Mouse (Mus musculus) adrenal gland, postnatal 14 days (tissue): ENCODE measurements around the gene Olfr557. TPM values are rescaled to one million over a fixed set of nuclear protein-coding genes. Genes with fewer than 3 reads are reported as not detected.

ENCODE experiments used
- DNase-seq: peaks from one replicate; pipeline ENCODE4 v3.0.0; 2021; ENCODE audit warnings: mixed read lengths
- long read RNA-seq, 2 experiments: library from polyadenylated mRNA; stranded (forward); transcript quantifications; one replicate each; pipeline ENCODE4 v2.0.0; 2021
- total RNA-seq: library from RNA; stranded (reverse); gene quantifications from 2 replicates; pipeline ENCODE4 v1.2.3, GENCODE M21; 2021

Gene Olfr557
- not detected in 2 replicates for total RNA-seq
- long read RNA-seq, experiment 1: 0 reads
- long read RNA-seq, experiment 2: 0 reads

- DNase-seq: peak; percentile 68
Measured at GRCm38 (mm10) chr7:102695358-102696125, at the start of gene Olfr557. Gene Olfr557 (plus strand): TSS chr7:102695910.

DNA sequence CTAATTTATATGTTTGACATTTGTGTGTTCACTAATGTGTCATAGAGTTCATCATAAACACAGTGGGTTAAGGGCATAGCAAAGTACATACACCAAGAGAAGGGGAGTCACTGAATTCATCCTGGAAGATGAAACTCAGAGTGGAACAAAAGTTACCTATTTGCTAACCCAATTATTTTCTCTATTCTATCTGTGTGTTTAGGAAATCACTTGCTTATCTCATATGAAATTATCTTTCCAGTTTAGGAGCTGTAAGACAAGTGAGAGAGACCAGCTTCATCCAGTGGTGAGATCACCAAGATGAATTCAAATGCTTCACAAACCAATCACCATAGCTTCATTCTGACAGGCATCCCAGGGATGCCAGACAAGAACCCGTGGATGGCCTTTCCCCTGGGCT lies 37.2 kb upstream of the Olfr557 start, which contains the start of gene Olfr555:
Olfr555 (plus strand) TSS at position 301 of the 400 bp plus-strand sequence.
- no peak for DNase-seq

DNA sequence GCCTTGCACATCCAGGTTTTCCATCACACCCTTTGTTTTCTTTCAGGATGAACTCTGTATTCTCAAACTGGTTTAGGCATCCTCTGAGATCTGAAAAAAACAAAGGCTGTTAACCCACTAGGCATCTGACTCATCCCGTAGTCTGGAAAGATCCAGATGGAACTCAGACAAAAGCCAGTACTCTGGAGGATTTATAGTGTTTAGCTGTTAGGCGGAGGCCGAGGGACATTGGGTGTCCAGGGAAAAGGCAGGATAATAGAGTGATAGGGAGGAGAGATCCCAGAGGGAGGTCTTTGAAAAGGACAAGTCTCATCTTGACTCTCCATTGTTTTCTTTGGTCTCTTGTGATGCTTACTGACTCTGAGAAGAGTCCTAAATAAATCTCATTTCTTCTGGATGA lies 31.1 kb upstream of the Olfr557 start, which contains the start of gene Olfr556:
Olfr556 (plus strand) TSS at position 301 of the 400 bp plus-strand sequence.
- no peak for DNase-seq

- peak; percentile 10 for DNase-seq
Measured at GRCm38 (mm10) chr7:102665378-102665777, 30.3 kb upstream of the Olfr557 start.

DNA sequence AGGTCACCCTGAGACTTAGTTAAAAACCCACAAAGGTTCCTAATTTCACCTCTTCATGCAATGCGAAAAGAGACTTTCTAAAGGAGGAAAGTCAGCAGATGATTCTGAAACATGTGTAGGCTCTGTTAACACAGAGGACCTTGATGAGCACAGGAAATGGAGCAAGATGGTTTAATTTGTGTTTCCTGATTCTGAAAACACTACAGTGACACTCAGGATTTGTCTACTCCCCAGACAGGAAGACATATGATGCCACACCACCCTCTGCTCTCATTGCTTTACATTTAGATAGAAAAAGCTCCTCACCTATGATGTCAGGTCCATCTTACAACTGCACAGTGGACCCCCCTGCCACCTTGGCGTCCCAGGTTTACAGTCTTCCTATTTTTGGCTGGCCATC lies 19.5 kb upstream of the Olfr557 start:
- no peak for DNase-seq

DNA sequence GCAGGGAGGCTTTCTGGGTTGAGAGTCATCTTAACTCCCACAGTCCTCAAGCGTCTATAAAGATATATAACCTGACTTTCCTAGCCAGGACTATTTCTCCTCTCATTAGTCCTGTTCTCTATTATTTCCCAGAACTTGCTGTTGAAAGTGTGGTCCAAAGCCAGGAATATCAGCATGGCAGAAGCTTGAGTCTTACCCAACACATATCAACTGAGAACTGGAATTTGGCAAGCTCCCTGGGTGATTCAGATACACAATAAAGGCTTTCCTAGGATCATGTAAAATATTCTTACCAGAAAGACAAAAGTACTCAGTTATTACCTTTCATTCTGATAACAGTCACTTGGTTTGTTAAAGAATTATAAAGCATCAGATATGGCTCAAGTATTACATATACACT lies 13.8 kb upstream of the Olfr557 start:
- no peak for DNase-seq

- DNase-seq: peak; percentile 94
Measured at GRCm38 (mm10) chr7:102686944-102687501, 8.7 kb upstream of the Olfr557 start, which contains the start of gene Trim68. Gene Trim68 (minus strand): TSS chr7:102687327.

- no peak for DNase-seq
Measured at GRCm38 (mm10) chr7:102698461-102698860, 2.8 kb downstream of the Olfr557 start.

GRCm38 (mm10) chr7:102701915-102702314 lies 6.2 kb downstream of the Olfr557 start, which contains the start of gene Olfr558:
Gene Olfr558 (plus strand): TSS chr7:102702215.
- DNase-seq: no peak

- DNase-seq: no peak
Measured at GRCm38 (mm10) chr7:102718970-102719369, 23.3 kb downstream of the Olfr557 start, which contains the start of gene Olfr33. Gene Olfr33 (minus strand): TSS chr7:102719070.

- DNase-seq: no peak
Measured at GRCm38 (mm10) chr7:102727391-102727790, 31.7 kb downstream of the Olfr557 start, which contains the start of gene Olfr559. Gene Olfr559 (minus strand): TSS chr7:102727491.

DNA sequence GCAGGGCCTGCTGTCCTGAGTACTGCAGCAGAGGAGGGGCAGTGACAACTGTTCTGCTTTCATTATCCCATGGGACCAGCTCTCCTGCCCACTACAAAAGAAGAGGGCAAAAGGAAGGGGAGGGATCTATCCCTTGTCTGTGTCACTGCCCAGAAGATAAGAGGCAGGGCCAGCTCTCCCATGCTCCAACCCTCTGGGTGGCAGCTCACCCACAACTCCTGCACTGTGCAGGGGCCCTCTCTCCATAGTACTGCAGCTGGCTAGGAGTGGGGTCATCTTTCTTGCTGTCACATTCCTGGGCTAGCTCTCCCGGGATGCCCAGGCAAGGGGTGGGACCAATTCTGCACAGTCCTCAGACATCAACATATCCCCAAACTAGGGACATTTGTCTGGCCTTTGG lies 38.1 kb downstream of the Olfr557 start:
- no peak for DNase-seq

DNA sequence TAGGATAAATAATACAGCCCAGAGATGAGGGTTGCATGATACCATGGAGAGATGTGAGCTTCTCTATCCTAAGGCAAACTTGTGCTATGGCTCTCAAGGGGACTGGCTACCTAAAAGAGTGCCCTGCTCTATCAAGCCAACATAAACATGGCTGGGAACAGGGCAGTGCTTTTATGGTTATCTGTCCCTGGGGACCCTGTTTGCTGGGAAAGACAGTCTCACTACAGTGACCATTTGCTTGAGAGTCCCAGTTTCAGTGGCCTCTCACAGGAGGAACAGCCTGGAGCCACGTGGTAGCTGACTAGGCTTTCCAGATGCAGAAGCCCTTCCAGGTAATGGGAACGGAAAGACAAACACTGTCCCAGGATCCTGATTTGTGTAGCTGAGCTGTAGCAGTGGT lies 42.0 kb downstream of the Olfr557 start:
- no peak for DNase-seq

Other genes with a start within 250 kb of the Olfr557 start
- gene Olfr543, start 214.2 kb upstream of the Olfr557 start, total RNA-seq: not detected in 2 replicates
- gene Olfr544, start 207.6 kb upstream of the Olfr557 start, total RNA-seq: not detected in 2 replicates
- not detected in 2 replicates for gene Olfr545, start 196.3 kb upstream of the Olfr557 start, total RNA-seq
- not detected in 2 replicates for gene Olfr547, start 161.2 kb upstream of the Olfr557 start, total RNA-seq
- gene Olfr548-ps1, start 155.0 kb upstream of the Olfr557 start, total RNA-seq: not detected in 2 replicates
- gene Olfr549, start 146.0 kb upstream of the Olfr557 start, total RNA-seq: not detected in 2 replicates
- gene Trim21, start 130.4 kb upstream of the Olfr557 start, total RNA-seq: 12.3 and 12.5 TPM in 2 replicates
- gene Olfr550, start 124.5 kb upstream of the Olfr557 start, total RNA-seq: not detected in 2 replicates
- gene Olfr551, start 104.0 kb upstream of the Olfr557 start, total RNA-seq: not detected in 2 replicates
- 0.11 TPM in 1 of 2 replicates, not detected in the other for gene Olfr552, start 98.1 kb upstream of the Olfr557 start, total RNA-seq
- gene Olfr553, start 77.7 kb upstream of the Olfr557 start, total RNA-seq: not detected in 2 replicates
- gene Olfr554, start 57.5 kb upstream of the Olfr557 start, total RNA-seq: not detected in 2 replicates
- not detected in 2 replicates for gene Olfr555, start 37.1 kb upstream of the Olfr557 start, total RNA-seq
- gene Olfr556, start 31.0 kb upstream of the Olfr557 start, total RNA-seq: not detected in 2 replicates
- 9.4 and 10.3 TPM in 2 replicates for gene Trim68, start 8.6 kb upstream of the Olfr557 start, total RNA-seq
- gene Olfr558, start 6.3 kb downstream of the Olfr557 start, total RNA-seq: 1.1 and 1.4 TPM in 2 replicates
- not detected in 2 replicates for gene Olfr33, start 23.2 kb downstream of the Olfr557 start, total RNA-seq
- gene Olfr559, start 31.6 kb downstream of the Olfr557 start, total RNA-seq: not detected in 2 replicates
- gene Olfr560, start 63.5 kb downstream of the Olfr557 start, total RNA-seq: not detected in 2 replicates
- gene Olfr78, start 63.6 kb downstream of the Olfr557 start, total RNA-seq: 0.82 and 1.8 TPM in 2 replicates
- gene Olfr561, start 75.3 kb downstream of the Olfr557 start, total RNA-seq: not detected in 2 replicates
- gene Olfr564, start 107.6 kb downstream of the Olfr557 start, total RNA-seq: not detected in 2 replicates
- gene Olfr566, start 162.9 kb downstream of the Olfr557 start, total RNA-seq: not detected in 2 replicates
- not detected in 2 replicates for gene Olfr568, start 181.2 kb downstream of the Olfr557 start, total RNA-seq
- not detected in 2 replicates for gene Olfr569, start 195.0 kb downstream of the Olfr557 start, total RNA-seq
- gene Olfr570, start 198.7 kb downstream of the Olfr557 start, total RNA-seq: not detected in 2 replicates
- not detected in 2 replicates for gene Olfr571, start 221.6 kb downstream of the Olfr557 start, total RNA-seq
- gene Olfr572, start 228.5 kb downstream of the Olfr557 start, total RNA-seq: not detected in 2 replicates
- gene Olfr573-ps1, start 246.7 kb downstream of the Olfr557 start, total RNA-seq: not detected in 2 replicates